Comparison of ENCODE assay signal across 16 mouse cellular contexts in genomic region chr9:3161181-3161580, GRCm38 (mm10).
"Had no signal": no experiment of that assay in that cellular context is flagged by ENCODE, and none has a peak within 500 bp of the region (broad histone marks: within the 10 kb centered on the region; RNA-seq: fewer than 3 reads in every experiment).

No protein-coding gene starts in this region.

- H3K9ac ChIP-seq: neural tube, embryonic 13.5 days; neural tube, embryonic 15.5 days; stomach, embryonic 15.5 days had no signal

- H3K9me3 ChIP-seq: stomach, embryonic 15.5 days had no signal

- DNase-seq: retina, postnatal 1 day; right cerebral cortex, adult 18-20 months; right cerebral cortex, postnatal 14 days; right cerebral cortex, postnatal 25 days; right cerebral cortex, postnatal 4 days; spleen, adult 18-20 months; thymus, adult 18-20 months; thymus, adult 2 months; thymus, postnatal 14 days; thymus, postnatal 25 days; thymus, postnatal 36 days; thymus, postnatal 4 days had no signal

- H3K4me3 ChIP-seq: neural tube, embryonic 13.5 days; neural tube, embryonic 15.5 days; stomach, embryonic 15.5 days had no signal

- H3K27me3 ChIP-seq: neural tube, embryonic 13.5 days; neural tube, embryonic 15.5 days; stomach, embryonic 15.5 days had no signal

- H3K36me3 ChIP-seq: neural tube, embryonic 13.5 days; neural tube, embryonic 15.5 days; stomach, embryonic 15.5 days had no signal

- H3K27ac ChIP-seq: neural tube, embryonic 13.5 days; neural tube, embryonic 15.5 days; stomach, embryonic 15.5 days; stomach, postnatal 0 days had no signal

- H3K4me1 ChIP-seq: neural tube, embryonic 13.5 days; neural tube, embryonic 15.5 days; stomach, embryonic 15.5 days had no signal
